Mouse (Mus musculus): ENCODE data around the gene Kdm4a. TPM values are rescaled to one million over a fixed set of nuclear protein-coding genes. Genes with fewer than 3 reads are reported as not detected.

Kdm4a gene
- total RNA-seq, 2 experiments from 2014 or later: 18.0 to 34.4 TPM

DNA sequence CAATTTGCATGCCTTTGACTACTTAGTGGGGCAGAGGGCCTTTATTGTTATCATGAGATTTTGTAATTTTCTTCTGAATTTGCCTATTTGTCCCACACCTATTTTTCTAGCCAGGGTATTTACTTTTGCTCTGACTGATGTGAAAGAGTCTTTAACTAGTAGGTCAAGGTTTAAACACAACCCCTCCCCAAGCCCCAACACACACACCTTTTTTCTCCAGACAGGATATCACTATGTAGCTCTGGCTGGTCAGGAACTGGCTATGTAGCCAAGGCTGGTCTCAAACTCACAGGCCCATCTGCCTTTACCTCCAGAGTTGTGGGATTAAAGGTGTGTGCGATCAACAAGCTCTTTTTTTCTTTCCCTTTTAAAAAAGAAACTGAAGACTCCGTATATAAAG, 19.2 kb upstream of the Kdm4a start:
- no peak overlapping the region for H3K27ac ChIP-seq
- no peak overlapping the region for H3K4me3 ChIP-seq
- intact Hi-C loops (cut with DNase I): no loop called here
- DNase-seq: no peak
- no peak for TF ChIP-seq CTCF (IDR thresholded peaks at IDR 0.05)

DNA sequence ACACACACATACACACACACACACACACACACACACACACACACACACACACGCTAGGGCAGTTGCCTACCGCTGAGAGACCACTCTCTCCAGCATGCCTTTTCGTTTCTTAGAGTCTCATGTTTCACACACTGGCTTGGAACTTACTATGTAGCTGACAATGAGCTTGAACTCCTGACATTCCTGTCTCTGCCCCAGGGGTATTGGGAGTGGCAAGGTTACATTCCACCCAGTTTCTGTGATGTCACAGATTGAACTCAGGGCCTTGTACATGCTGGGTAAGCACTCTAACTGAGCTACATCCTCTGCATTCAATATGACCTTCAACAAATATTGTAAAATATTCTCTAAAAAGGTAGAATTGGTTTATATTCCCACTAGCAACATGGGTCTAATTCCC, 18.8 kb upstream of the Kdm4a start:
- no peak for DNase-seq
- no peak overlapping the region for H3K4me3 ChIP-seq
- H3K27ac ChIP-seq: no peak overlapping the region
- intact Hi-C loops (cut with DNase I): no loop called here
- TF ChIP-seq CTCF (IDR thresholded peaks at IDR 0.05): no peak

DNA sequence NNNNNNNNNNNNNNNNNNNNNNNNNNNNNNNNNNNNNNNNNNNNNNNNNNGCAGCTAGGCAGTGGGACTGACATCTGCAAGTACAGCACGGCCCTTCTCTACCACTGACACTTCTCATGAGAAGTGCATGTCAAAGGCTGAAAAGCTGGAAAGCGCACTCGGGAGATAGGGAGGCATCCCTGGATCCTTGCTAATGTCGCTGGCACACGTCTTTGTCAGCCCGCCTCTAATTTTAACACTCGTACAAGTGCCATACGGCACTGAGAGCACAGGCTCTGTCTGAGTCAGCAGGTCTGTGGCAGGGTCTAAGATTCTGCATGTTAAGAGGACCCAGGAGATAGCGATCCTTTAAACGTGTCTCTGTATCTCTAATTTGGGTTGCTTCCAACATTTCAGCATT, 16.3 kb upstream of the Kdm4a start:
- intact Hi-C loops (cut with DNase I): no loop called here
- no peak for TF ChIP-seq CTCF (IDR thresholded peaks at IDR 0.05)
- DNase-seq: no peak

DNA sequence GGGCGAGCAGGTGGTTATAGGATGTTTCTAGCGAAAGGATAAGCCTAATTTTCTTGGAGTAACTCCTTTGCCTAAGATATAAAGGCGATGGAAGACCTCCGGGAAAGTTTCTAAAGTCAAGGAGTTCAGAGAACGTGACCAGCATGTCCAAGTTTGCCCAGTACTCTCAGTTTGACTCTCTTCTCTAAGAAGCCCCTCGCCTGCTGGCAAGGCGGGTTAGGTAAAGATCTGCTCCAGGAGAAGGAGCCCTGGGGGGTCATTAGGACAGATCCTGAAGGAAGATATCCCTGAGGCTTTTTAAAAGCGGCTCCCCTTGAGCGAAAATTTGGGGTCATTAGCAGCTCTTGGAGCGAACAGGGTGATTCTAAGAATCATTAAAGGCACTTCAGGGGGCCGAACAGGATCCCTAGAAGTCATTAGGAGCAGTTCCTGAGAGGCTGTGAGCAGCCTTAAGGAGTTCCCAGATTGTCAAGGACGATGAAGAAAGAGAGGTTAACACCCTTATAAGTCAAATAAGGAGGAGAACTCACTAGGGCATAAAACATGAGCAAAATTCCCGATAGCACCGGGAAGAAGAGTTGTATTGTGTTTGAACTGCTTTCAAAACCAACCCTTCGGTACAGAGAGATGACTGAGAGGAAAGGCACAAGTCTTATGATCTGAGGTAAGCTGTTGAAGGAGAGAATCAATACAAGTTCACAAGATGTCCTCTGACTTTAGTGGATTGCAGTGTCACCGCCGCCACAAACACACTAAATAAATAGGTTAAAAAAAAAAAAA, 648 bp upstream of the Kdm4a start:
- DNase-seq: no peak
- H3K4me3 ChIP-seq: peak overlapping the region; percentile 95
- TF ChIP-seq CTCF (IDR thresholded peaks at IDR 0.05): no peak
- intact Hi-C loops (cut with DNase I): no loop called here
- peak overlapping the region; percentile 95 for H3K27ac ChIP-seq

More for the DNA sequence above, 16.3 kb upstream of the Kdm4a start:
- H3K27ac ChIP-seq: 0 out of 2 replicates have a peak overlapping the region, but pooled peaks have one; percentile 20
- no peak overlapping the region for H3K4me3 ChIP-seq

DNA sequence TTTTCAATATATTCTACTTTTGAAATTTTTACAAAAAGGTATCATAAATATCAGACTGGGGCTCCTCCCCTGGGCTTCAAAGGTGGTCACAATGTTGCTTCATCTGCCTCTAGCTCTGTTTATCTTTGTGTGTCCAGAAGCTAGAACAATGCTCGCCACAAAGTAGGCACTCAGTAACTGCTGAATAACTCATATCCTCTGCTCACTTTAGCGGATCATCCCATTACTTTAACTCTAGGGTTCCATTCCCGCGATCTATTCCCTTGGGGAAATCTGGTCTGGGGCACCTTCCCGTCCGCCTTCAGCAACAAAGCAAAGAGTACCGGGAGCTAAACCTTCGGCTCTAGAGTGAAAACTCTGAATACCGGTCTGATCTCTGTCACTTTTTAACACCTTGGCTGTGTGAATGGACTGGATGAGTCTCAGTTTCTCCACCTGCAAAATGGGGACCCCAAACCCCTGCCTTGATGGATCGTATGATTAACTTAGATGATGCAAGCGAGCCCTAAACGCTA, 834 bp downstream of the Kdm4a start:
- H3K27ac ChIP-seq: peak overlapping the region; percentile 95
- intact Hi-C loops (cut with DNase I): loop anchor here (10.0 kb wide), 1 partner anchor 84 kb away; no protein-coding TSS in a partner anchor
- TF ChIP-seq CTCF (IDR thresholded peaks at IDR 0.05): no peak
- H3K4me3 ChIP-seq: peak overlapping the region; percentile 95
- no peak for DNase-seq

DNA sequence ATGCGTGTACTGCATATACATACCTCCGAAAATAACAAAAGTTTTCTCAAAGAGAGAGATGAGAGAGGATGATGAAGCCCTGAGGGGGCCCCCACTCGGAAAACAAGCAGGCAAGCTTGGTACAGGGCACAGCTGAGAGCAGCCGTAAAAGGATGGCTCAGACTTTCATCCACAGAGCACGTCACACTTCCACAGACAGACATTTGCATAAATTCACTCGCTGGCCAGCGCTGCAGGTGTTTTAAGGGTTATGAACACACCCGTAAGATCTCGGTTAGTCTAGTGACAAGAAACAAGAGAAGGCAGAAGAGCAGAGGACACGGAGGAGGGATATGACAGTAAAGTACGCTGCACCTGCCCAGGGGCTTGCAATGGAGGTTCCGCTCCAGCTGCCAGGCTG, 7.4 kb downstream of the Kdm4a start:
- TF ChIP-seq CTCF (IDR thresholded peaks at IDR 0.05): no peak
- DNase-seq: no peak
- H3K4me3 ChIP-seq: no peak overlapping the region
- intact Hi-C loops (cut with DNase I): loop anchor here (10.0 kb wide), 1 partner anchor 78 kb away; no protein-coding TSS in a partner anchor
- H3K27ac ChIP-seq: no peak overlapping the region

DNA sequence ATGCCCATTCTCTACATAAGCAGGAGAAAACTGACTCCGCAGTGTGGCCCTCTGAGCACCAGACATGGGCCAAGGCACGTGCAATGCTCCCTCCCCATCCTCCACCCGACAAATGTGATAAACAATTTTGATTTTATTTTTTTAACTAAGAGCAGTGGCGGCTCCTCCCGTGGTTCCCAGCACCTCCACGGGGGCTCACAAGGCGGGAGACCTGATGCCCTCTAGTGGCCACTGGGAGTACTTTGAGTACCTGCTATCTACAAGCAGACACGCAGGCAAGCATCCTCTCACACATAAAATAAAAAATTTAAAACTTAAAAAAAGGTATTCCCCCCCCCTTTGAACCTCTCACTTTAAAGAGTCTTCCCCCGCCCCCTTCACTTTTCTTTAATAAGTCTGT, 8.8 kb downstream of the Kdm4a start:
- Histone ChIP-seq H3K27ac (no peak overlapping the region), H3K4me3 (no peak overlapping the region)
- DNase-seq: no peak
- intact Hi-C loops (cut with DNase I): loop anchor here (10.0 kb wide), 1 partner anchor 76 kb away; no protein-coding TSS in a partner anchor
- TF ChIP-seq CTCF (IDR thresholded peaks at IDR 0.05): peak; percentile 56

DNA sequence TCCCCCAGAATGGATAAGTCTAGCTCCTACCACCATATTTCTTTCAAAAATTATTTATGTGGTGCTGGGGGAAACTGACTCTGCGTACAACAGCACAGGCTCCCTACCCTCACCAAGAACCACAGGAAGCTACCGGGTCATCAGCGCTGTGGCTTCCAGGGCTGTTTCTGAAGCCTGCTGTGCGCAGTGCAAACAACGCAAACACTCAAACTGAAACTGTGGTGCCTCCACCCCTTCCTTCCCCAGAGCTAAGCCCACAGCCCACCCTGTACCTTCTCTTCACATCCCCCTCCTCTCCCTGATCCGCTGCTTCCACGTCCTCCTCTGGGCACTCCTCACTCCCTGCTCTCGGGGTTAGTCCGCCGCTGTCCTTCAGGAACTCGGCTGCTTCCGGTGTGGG, 17.7 kb downstream of the Kdm4a start:
- Histone ChIP-seq H3K27ac (no peak overlapping the region), H3K4me3 (no peak overlapping the region)
- TF ChIP-seq CTCF (IDR thresholded peaks at IDR 0.05): no peak
- intact Hi-C loops (cut with DNase I): no loop called here
- no peak for DNase-seq

DNA sequence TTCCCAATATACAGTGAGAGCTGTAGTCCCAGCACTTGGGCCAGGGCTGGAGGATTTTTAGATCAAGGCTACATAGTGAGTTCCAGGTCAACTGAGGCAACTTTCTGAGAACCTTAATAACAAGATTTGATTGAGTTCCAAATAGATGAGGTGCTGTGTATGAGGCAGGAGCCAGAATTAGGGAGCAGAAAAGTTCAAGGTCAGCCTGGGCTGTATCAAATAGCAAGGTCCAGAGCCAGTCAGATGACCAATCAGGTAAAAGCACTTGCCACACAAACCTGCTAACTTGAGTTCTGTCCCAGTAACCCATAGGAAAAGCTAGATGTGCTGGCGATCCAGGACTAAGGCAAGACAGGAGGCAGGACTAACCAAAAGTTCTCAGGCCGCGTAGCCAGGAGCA, 22.2 kb downstream of the Kdm4a start:
- TF ChIP-seq CTCF (IDR thresholded peaks at IDR 0.05): no peak
- intact Hi-C loops (cut with DNase I): no loop called here
- peak overlapping the region; percentile 83 for H3K27ac ChIP-seq
- peak; percentile 39 for DNase-seq
- H3K4me3 ChIP-seq: no peak overlapping the region

DNA sequence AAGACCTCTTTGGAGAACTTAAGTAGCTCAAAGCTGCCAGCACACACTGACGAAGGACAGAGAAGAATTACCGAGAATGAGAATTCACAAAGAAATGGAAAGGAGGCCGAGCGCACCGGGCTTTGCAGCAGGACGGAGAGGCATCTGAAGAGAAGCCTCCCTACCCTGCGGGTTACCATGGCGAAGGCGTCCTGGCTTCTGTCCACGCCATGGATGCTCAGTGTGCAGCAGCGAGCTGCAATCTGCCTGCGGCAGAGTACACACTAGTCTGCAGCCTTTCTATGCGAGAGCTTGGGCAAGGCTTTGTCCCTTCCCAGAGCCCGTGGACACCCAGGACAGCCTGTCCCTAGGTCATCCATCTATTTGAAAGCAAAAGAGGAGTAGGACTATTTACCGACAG, 23.3 kb downstream of the Kdm4a start:
- H3K4me3 ChIP-seq: no peak overlapping the region
- no peak overlapping the region; the same call in 1 of the 2 replicates for H3K27ac ChIP-seq
- DNase-seq: no peak
- no peak for TF ChIP-seq CTCF (IDR thresholded peaks at IDR 0.05)
- intact Hi-C loops (cut with DNase I): no loop called here

DNA sequence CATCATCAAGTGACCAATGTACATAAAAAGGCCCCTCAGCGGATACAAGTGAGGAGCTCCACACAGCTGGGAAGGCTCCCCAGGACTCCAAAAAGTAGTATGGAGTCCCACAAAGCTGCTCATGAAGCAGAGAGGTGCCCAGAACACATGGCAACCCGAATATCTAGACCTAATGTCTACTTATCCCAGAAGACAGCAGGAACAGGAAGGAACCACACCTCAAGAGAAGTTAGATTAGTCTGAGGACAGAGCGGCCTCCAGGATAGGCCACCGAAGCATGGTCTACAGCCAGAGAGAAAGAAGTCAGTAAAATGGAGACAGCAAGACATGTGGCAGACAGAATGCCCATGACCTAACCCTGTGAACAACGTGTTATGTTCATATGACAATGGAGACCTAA, 25.0 kb downstream of the Kdm4a start:
- no peak for TF ChIP-seq CTCF (IDR thresholded peaks at IDR 0.05)
- H3K4me3 ChIP-seq: no peak overlapping the region
- intact Hi-C loops (cut with DNase I): no loop called here
- DNase-seq: no peak
- H3K27ac ChIP-seq: no peak overlapping the region

DNA sequence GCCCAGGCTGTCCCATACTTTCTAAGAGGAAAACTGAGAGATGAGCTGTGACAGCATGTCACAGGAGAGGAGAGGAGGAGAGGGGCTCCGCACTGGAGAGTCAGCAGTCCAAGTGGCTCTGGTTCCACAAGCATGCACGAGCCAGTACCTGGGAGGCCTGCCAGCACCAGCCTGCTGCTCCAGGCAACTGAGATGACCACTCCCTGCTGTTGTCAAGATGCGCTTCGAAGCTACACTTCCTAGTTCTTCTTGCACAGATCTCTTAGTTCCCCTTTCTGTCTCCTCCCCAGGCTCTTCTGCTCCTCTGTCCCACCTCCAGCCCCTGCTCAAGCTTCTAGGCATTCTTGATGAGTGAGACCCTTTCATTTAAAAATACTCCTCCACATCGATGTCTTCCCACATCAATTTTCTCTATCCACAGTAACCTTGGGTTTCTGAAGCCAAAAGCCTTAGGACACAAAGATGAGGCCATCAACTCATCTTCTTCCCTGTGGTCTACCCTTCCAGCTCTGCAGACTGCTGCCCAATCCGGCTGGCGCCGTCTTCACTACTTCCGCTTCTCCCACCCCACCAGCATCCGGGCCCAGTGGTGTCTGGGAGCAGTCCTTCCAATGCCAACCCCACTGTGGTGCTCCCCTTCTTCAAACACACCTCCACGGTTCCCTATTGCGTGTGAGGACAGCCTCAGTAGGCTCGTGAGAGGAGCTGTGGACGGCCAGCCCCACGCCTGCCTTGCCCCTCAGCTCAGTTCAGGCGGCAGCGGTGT, 27.6 kb downstream of the Kdm4a start:
- intact Hi-C loops (cut with DNase I): no loop called here
- TF ChIP-seq CTCF (IDR thresholded peaks at IDR 0.05): no peak
- DNase-seq: peak; percentile 92
- no peak overlapping the region for H3K4me3 ChIP-seq
- H3K27ac ChIP-seq: peak overlapping the region; percentile 95

DNA sequence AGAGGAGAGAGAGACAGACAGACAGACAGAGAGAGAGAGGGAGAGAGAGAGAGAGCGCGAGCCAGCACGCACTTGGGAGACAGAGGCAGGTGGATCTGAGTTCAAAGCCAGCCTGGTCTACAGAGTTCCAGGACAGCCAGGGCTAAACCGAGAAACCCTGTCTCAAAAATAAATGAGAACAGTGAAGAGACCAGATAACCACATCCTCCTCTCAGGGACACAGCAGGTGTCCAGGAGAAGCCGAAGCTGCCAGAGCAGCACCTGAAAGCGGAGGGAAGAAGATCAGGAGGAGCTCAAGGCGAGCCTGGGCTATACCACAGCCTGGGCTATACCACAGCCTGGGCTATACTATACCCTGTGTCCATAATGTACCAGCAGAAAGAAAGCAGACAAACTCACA, 29.0 kb downstream of the Kdm4a start:
- peak overlapping the region; percentile 95 for H3K27ac ChIP-seq
- peak overlapping the region; percentile 13; the same call in 1 of the 2 replicates for H3K4me3 ChIP-seq
- no peak for DNase-seq
- intact Hi-C loops (cut with DNase I): loop anchor here (1.0 kb wide), 1 partner anchor 238 kb away; no protein-coding TSS in a partner anchor
- TF ChIP-seq CTCF (IDR thresholded peaks at IDR 0.05): no peak

Measured in gastrocnemius, adult 2 months (tissue).